Mouse (Mus musculus): ENCODE data around the gene Sds. TPM values are rescaled to one million over a fixed set of nuclear protein-coding genes. Genes with fewer than 3 reads are reported as not detected.

Sds gene
- total RNA-seq, 2 experiments from 2014 or later, result not detected

DNA sequence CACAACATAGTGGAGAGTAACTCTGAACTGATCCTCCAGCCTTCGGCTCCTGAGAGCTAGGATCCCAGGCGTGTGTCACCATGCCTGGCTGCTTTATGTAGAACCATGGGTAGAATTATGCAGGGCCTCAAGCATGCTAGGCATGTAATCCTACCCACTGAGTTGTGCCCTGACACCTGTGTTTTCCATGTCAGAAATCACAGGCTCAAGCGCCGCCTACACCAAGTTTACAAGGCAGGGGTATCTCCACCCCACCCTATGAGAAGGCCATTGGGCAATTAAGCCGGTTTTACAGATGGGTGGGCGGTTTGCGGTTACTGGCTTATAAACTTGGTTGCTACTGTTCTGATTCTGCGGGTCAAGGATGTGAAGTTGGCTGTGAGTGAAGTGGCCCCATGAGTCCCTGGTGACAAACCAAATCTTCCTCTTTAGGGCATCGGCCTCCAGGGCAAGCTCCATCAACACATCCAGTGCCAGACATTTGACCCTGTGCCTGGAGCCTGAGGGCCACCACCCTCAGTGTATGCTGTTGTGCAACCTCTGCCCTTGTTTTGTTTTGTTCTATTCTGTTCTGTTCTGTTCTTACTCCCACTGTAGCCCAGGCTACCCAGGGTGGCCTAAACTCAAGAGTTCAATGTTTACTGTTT lies 37.8 kb downstream of the Sds start:
- DNase-seq (ENCODE audit: low spot score in 2 of 2), result no peak

DNA sequence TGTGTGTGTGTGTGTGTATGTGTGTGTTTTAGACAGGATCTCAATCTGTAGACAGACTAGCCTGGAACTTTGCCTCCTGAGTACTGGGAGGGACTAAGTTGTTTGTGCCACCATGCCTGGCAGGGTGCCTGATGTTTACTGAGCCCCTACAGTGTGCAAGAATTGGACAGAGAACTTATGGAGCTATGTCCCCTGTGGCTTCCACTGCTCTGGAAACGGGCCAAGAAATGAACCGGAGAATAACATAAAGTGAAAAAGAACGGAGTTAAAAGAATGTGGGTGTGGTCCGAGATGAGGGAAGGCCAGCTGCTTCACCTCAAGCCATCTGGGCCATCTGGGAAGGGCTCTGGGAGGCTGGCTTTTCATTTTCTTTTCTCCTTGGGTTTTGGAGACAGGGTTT lies 38.4 kb downstream of the Sds start:
- no peak for DNase-seq (ENCODE audit: low spot score in 2 of 2)

DNA sequence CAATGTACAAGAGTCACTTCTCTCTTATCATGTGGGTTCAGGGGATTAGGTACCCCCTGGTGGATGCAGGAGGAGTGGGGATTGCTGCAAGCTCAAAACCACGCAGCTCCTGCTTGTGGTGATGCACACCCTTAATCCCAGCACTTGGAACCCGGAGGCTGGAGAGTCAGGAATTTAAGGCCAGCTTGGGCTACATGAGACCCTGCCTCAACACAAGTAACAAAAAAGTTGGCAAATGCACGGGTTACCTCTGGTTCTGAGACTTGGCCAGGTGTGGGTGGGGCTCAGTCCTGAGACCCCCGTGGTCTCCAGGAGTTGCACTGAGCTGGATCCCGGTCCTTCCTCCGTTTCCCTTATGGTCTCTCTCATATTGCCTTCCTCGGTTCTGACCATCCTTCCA lies 39.1 kb downstream of the Sds start:
- DNase-seq (ENCODE audit: low spot score in 2 of 2), result no peak

DNA sequence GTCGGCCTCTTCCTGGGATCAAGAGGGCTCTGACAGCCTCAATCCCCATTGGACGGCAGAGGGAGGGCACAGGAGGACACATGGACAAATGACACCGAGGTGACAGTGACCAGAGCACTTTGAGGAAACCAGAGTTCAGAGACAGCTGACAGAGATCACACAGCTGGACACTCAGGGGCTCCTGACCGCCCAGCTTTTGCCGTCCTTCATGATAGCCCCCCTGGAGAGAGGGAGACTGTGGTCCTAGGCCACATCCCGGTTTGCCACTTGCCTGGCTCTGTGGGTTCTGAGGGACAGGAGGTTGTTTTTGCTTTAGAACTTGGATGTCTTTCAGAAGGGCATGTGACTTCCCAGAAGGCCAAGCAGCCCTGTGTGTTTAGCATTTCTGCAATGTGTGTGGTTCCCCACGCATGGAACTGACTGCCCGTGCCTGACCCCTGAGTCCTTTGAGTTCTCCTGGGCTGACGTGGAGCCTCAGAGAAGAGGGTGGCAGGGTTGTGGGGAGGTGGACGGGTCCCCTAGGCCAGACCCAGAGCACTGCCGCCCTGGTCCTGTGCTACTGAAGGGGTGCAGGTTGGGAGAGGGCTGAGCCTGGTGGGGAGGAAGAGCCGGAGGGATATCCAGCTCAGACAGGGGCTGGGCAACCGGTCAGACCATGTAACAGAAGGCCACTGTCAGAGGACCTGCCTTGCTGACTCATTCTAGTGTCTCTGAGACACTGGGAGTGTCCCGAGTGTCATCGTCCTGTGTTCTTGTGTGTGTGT lies 40.1 kb downstream of the Sds start:
- no peak for DNase-seq (ENCODE audit: low spot score in 2 of 2)

DNA sequence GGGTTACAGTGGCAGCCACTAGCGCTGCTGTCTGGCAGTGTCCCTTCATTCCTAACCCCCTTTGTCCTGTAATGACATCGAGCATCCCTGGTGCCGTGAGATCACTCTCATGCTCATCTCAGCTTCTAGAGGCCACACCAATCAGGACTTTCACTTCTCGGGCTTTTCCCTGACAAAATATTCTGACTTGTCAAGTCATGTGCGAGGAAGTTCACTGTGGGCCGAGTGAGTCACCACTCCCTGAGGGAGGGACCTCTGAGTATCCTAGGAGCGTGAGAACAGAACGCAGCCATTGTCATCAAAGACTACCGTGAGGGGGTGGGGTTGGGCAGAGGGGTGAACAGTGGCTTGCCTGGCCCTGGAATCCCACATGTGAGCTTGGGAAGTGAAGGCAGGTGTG lies 41.2 kb downstream of the Sds start:
- no peak for DNase-seq (ENCODE audit: low spot score in 2 of 2)

DNA sequence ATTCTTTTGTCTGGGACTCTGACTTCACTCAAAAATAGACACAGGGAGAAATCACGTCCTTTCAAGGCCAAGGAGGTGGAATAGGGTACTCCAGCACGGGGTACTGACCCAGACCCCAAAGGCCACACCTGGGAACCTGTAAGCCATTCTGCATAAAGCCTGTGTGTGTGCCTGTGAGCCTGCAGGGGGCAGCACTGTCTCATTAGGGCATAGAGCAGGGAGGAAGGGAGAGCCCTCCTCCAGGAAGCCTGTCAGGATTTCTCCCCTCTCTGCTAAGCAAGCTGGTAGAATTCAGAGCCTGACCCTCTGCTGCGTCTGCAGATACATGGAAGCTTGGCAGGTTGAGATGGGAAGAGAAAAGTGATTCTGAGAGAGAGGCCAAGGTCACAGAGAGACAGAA lies 46.3 kb downstream of the Sds start:
- DNase-seq (ENCODE audit: low spot score in 2 of 2), result no peak

DNA sequence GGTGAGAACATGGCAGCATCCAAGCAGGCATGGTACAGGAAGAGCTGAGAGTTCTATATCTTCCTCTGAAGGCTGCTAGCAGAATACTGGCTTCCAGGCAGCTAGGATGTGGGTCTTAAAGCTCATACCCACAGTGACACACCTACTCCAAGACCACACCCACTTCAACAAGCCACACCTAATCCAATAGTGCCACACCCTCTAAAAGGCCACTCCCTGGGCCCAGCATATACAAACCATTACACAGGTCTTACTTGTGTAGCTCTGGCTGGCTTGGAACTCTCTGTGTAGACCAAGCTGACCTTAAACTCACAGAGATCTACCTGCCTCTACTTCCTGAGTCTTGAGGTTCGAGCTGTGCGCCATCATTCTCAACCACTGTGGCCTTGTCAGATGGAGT lies 48.4 kb downstream of the Sds start:
- no peak for DNase-seq (ENCODE audit: low spot score in 2 of 2)

DNA sequence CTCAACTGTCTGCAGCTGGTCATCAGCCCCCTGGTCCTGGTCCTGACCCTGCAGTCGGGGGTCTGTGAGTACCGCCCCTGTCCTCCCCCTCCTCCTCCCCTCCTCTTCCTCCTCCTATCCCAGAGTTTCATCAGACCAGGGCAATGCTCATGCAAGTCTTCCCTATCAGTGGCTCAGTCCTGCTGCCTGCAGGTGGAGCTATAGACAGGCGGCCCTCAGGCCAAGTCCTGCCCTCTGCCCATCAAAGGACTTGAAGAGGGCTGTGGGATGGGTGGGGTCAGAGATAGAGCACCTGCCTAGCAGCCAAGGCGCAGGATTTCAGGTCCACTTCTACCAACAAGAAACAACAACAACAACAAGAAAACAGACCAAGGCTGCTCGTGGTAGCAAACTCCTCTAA lies 49.4 kb downstream of the Sds start:
- no peak for DNase-seq (ENCODE audit: low spot score in 2 of 2)

DNA sequence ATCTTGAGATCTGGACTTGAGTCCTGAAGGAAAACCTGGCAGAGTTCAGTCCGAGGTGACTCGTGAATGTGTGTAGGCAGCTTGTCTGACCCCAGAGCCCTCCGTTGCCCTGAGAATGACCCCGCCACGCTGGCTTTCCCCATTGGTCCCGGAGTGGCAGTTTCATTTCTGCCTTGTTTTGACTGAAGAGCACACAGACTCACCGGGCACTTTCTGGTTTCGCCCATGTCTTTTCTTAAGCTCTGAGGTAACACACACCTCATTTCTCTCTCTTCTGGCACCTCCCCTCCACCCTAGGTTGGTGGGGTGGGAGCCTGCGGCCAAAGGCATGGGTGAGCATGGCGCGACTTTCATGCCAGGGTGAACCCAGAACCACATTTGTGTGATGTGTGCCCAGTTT lies 50.0 kb downstream of the Sds start:
- no peak for DNase-seq (ENCODE audit: low spot score in 2 of 2)

DNA sequence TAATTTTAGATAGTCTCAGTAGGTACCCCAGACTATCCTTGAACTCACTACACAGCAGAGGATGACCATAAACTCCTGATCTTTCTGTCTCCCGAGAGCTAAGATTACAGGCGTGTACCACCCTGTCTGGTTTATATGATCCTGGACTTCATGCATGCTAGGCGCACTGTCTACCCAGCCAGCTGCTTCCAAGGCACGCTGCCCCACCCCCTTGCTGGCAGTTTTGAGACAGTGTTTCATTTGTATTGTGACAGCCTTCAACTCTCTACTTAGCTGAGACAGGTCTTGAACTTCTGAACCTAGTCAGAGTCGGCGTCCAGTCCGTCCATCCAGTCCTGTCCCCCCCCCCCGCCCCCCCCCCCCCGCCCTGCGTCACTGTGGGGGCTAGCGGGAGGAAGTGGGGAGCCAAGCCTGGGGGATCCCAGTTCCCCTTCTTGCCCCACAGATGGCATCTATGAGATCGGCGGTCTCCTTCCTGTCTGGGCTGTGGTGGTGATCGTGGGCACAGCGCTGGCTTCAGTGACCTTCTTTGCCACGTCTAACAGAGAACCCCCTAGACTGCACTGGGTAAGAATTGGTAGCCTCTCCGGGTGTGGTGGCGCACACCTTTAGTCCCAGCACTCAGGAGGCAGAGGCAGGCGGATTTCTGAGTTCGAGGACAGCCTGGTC lies 51.1 kb downstream of the Sds start:
- DNase-seq (ENCODE audit: low spot score in 2 of 2), result no peak

DNA sequence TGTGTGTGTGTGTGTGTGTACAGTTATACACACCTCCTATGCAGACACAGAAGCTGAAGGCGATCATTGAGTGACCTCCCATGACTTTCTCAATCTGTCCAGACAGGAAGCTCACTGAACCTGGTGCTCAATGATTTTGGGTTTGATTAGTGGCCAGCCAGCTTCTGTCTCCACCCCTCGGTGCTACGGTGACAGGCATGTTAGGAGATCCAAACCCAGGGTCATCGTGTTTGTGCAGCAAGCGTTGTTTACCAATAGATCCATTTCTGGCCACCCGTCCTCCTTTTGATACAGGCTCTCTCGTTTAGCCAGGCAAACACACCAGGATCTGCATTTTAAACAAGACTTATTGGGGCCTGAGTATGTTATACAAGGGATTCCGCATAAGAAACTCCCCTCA lies 55.3 kb downstream of the Sds start:
- DNase-seq (ENCODE audit: low spot score in 2 of 2), result no peak

Other genes starting within 250 kb of the Sds start
- not detected for gene Lhx5, start 44.8 kb upstream of the Sds start, total RNA-seq (2021)
- gene Sdsl, start 3.7 kb upstream of the Sds start, total RNA-seq (2021), result 1 to 10 TPM; 7.9 to 8.6 TPM
- gene Plbd2, start 27.1 kb downstream of the Sds start, total RNA-seq (2021), result 10 to 100 TPM; 54.5 to 57.2 TPM
- gene Slc8b1, start 34.6 kb downstream of the Sds start, total RNA-seq (2021), result 1 to 10 TPM; 5.8 to 8.1 TPM
- gene Tpcn1, start 112.1 kb downstream of the Sds start, total RNA-seq (2021), result 10 to 100 TPM; 34.9 to 35.8 TPM
- gene Iqcd, start 112.5 kb downstream of the Sds start, total RNA-seq (2021), result 1 to 10 TPM in 1 of 2 experiments, under 1 TPM in 1; 0.70 to 1.3 TPM
- 10 to 100 TPM; 28.7 to 31.0 TPM for gene Rita1, start 136.1 kb downstream of the Sds start, total RNA-seq (2021)
- gene Ddx54, start 136.2 kb downstream of the Sds start, total RNA-seq (2021), result 10 to 100 TPM; 34.0 to 41.6 TPM
- gene Cfap73, start 157.7 kb downstream of the Sds start, total RNA-seq (2021), result not detected
- 10 to 100 TPM; 70.5 to 83.0 TPM for gene Rasal1, start 172.3 kb downstream of the Sds start, total RNA-seq (2021)
- gene Dtx1, start 235.4 kb downstream of the Sds start, total RNA-seq (2021), result 10 to 100 TPM; 73.1 to 78.8 TPM